Mouse (Mus musculus) hindbrain, embryonic 12.5 days (tissue): ENCODE measurements around the gene Pafah1b3. TPM values are rescaled to one million over a fixed set of nuclear protein-coding genes. Genes with fewer than 3 reads are reported as not detected.
"Not testable (repeated sequence)": the region's sequence is repeated elsewhere in the genome, so short reads cannot be mapped to it uniquely, and the experiment has no call there.

ENCODE experiments used
- ATAC-seq: fragments of 200-750 bp; cut with Nextera tagmentation; 2 replicates; pipeline ENCODE4 v1.8.0; 2017; ENCODE audit warnings: moderate TSS enrichment; ENCODE audit not compliant: low FRiP score
- H3K27ac ChIP-seq: fragments of 300-500 bp; sonication (generic); 2 replicates; pipeline ENCODE4 v1.5.1; 2016; ENCODE audit warnings: mild to moderate bottlenecking
- H3K27me3 ChIP-seq: fragments of 300-500 bp; sonication (generic); 2 replicates; pipeline ENCODE4 v1.6.1; 2016; ENCODE audit warnings: mild to moderate bottlenecking
- H3K36me3 ChIP-seq: fragments of 300-500 bp; sonication (generic); 2 replicates; pipeline ENCODE4 v1.6.1; 2016; ENCODE audit warnings: mild to moderate bottlenecking
- H3K4me1 ChIP-seq: fragments of 300-500 bp; sonication (generic); 2 replicates; pipeline ENCODE4 v1.6.1; 2016
- H3K4me2 ChIP-seq: fragments of 300-500 bp; sonication (generic); replicated peaks from 2 replicates; pipeline ENCODE4 v1.6.1; 2016; ENCODE audit warnings: mild to moderate bottlenecking
- H3K4me3 ChIP-seq: fragments of 300-500 bp; sonication (generic); 2 replicates; pipeline ENCODE4 v1.5.1; 2016; ENCODE audit warnings: mild to moderate bottlenecking
- H3K9ac ChIP-seq: fragments of 300-500 bp; sonication (generic); 2 replicates; pipeline ENCODE4 v1.6.1; 2016; ENCODE audit warnings: mild to moderate bottlenecking, moderate library complexity
- H3K9me3 ChIP-seq: fragments of 300-500 bp; sonication (generic); replicated peaks from 2 replicates; pipeline ENCODE4 v1.6.1; 2016; ENCODE audit warnings: mild to moderate bottlenecking
- WGBS: fragments of 180-500 bp; shearing (Covaris S2); methylation state at CpG from one replicate; pipeline ENCODE4 v1.1.7; 2016; 5-methylcytosine and 5-hydroxymethylcytosine counted together
- polyA plus RNA-seq: library from polyadenylated mRNA; unstranded; fragments of >200 nt; fragmentation: Nextera tagmentation; extraction: Ambion mirVana; gene quantifications from 2 replicates; pipeline ENCODE4 v1.2.1, GENCODE M21; 2016

The Pafah1b3 gene
- polyA plus RNA-seq, 1 experiment from 2014 or later, result 405 TPM

DNA sequence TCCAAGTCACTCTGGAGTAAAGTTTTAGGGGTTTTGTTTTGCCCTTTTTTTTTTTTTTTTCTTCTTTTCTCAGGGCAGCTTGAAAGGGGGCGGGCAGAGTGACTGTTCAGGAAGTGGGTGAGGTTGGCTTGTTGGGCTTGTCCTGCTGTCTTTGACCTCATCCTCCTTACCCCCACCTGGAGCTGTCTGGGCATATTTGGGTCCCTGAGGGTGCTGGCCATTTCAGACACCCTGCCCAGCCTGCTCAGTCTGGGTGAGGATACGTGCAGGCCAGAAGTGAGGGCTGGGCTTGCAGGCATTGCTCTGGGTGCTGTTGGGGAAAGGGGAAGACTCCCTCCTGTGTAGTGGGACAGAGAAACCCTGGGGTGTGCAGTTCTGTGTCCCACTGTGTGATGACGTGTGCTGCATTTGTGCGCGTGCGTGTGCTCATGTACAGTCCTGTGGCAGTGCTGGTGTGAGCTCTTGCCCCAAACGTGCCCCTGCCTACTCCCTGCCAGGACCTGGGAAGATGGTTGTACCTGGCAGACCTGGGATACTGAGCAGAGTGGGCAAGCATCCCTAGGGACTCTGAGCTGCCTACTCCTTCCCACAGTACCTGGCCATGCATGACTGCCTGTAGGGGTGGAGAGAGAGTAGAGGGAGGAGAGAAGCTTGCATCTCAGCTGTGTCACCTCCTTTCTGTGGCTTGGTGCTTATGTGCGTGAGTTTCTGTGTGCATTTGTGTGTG lies 28.1 kb downstream of the Pafah1b3 start:
- Histone ChIP-seq H3K9ac (peak overlapping the region; percentile 36; the same call in 1 of the 2 replicates), H3K4me2 (peak overlapping the region; percentile 79), H3K36me3 (peaks cover 35% of the 10 kb centered on the region), H3K9me3 (no peaks in the 10 kb centered on the region), H3K27ac (no peak overlapping the region), H3K4me1 (peaks cover 36% of the 10 kb centered on the region), H3K27me3 (peaks cover 3% of the 10 kb centered on the region; the same call in 1 of the 2 replicates), H3K4me3 (peak overlapping the region; percentile 65)
- no peak for ATAC-seq
- 88% methylated on average over 8 of the region's 8 CpGs for WGBS

DNA sequence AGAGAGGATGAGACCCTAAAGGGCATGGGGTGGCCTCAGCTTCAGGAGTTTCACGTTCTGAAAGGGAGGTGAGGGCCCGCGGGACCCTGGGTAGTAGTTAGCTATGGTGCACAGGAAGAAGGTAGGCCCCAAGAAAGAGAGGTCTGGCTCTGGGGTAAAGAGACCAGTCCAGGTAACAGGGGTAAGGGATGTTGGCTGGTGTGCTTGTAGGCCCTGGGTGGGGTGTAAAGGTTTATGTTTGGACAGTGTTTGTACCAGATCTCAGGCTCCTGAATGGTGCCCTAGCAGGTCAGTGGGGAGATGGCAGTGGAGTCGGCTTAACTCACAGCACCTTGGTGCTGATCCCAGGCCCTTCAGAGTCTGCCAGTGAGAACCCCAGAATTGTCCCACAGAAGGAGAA lies 28.8 kb downstream of the Pafah1b3 start:
- Histone ChIP-seq H3K27me3 (peaks cover 7% of the 10 kb centered on the region; the same call in 1 of the 2 replicates), H3K4me3 (peak overlapping the region; percentile 65), H3K4me1 (peaks cover 29% of the 10 kb centered on the region), H3K27ac (no peak overlapping the region), H3K4me2 (peak overlapping the region; percentile 79), H3K36me3 (peaks cover 34% of the 10 kb centered on the region), H3K9ac (peak overlapping the region; percentile 62), H3K9me3 (no peaks in the 10 kb centered on the region)
- WGBS, result 44% methylated on average over 4 of the region's 4 CpGs
- no peak for ATAC-seq

DNA sequence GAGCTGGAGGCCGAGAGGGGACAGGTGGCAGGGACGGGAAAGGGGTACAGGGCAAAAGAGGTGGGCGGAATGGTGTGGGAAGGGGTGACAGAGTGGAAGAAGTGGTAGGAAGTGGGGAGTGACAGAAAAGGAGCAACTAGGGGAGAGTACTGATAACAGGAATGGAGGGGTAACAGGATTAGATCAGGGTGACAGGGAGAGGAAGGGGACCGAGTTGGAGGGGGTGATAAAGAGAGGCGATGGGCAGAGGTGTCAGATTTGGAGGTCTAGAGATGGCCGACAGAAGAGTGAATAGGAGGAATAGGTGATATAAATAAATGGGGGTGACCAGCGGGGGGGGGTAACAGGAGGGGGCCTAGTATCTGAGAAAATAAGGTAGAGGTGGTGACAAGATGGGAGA lies 29.2 kb downstream of the Pafah1b3 start:
- Histone ChIP-seq H3K4me3 (peak overlapping the region; percentile 65), H3K4me1 (peaks cover 25% of the 10 kb centered on the region), H3K27me3 (peaks cover 7% of the 10 kb centered on the region; the same call in 1 of the 2 replicates), H3K9me3 (no peaks in the 10 kb centered on the region), H3K36me3 (peaks cover 30% of the 10 kb centered on the region), H3K9ac (peak overlapping the region; percentile 62), H3K4me2 (peak overlapping the region; percentile 79), H3K27ac (peak overlapping the region; percentile 79)
- 7% methylated on average over 7 of the region's 7 CpGs for WGBS
- peak; percentile 0; the same call in 1 of the 2 replicates for ATAC-seq

DNA sequence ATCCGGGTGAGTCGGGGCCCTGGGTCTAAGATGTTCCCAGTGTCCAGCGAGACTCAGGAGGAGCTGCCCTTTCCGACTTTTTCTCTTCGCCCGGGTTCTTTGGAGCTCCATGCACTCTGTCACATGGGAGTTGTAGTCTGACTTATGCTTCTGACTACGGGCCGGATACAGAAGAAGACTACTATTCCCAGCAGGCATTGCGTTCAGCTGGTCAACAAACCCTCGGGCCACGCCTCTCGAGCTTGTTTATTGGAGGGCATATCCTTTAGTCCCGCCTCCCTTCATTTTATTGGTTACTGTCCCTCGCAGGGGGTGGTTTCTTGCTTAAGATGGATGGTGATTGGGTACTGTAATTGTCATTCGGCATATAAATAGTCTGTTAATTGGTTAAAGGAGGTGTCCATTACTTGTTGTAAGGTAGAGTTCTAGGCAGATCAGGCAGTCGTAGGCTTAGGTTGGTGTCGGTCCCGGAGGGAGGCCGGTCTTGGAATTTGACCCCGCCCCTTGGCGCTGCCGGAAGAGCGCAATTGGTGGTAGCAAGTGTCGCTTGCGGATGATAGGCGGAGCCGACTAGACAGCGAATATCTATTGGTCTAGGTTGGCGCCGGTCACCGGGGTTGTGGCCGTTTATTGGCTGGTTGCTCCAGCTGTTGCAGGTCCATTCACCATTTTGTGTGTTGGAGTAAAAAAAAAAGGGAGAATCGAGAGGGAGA lies 29.9 kb downstream of the Pafah1b3 start:
- peak overlapping the region; percentile 62 for H3K9ac ChIP-seq
- H3K9me3 ChIP-seq, result no peaks in the 10 kb centered on the region
- under 1% methylated on average over 33 of the region's 33 CpGs for WGBS
- peaks cover 24% of the 10 kb centered on the region for H3K36me3 ChIP-seq
- H3K27me3 ChIP-seq, result peaks cover 7% of the 10 kb centered on the region; the same call in 1 of the 2 replicates
- peaks cover 21% of the 10 kb centered on the region for H3K4me1 ChIP-seq
- peak; percentile 97 for ATAC-seq
- H3K27ac ChIP-seq, result peak overlapping the region; percentile 89
- H3K4me2 ChIP-seq, result peak overlapping the region; percentile 79
- H3K4me3 ChIP-seq, result peak overlapping the region; percentile 65

DNA sequence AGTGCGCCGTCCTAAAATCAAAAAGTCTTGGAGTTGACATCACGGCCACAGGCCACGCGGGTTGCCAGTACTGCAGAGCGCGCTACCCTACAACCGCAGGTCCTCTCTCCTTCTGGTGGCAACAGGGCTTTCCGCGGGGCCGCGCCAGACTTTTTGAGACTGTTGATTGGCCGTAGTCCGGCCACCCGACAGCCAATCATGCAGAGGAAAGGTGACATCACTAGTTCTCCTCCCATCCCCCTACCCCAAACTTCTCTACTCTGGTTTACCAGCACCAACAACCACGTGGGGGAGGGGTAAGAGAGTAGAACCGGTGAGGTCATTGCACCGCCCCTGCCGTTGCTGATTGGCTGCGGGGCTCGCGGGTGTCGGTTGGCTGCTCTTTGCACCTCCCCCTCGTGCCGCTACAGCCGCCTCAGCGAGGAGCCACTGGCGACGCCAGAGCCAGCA lies 30.5 kb downstream of the Pafah1b3 start, which contains the start of gene Cic:
Gene Cic (plus strand): TSS at position 404 of the 450 bp plus-strand sequence.
- Histone ChIP-seq H3K9ac (peak within 1 kb of the TSS; percentile 62), H3K9me3 (no peaks in the 10 kb centered on the region), H3K27ac (peak within 1 kb of the TSS; percentile 89), H3K4me3 (peak within 1 kb of the TSS; percentile 65), H3K36me3 (peaks cover 18% of the 10 kb centered on the region), H3K4me1 (peaks cover 21% of the 10 kb centered on the region), H3K4me2 (peak within 1 kb of the TSS; percentile 79), H3K27me3 (peaks cover 7% of the 10 kb centered on the region; the same call in 1 of the 2 replicates)
- ATAC-seq, result peak; percentile 89
- WGBS, result under 1% methylated on average over 29 of the region's 29 CpGs

DNA sequence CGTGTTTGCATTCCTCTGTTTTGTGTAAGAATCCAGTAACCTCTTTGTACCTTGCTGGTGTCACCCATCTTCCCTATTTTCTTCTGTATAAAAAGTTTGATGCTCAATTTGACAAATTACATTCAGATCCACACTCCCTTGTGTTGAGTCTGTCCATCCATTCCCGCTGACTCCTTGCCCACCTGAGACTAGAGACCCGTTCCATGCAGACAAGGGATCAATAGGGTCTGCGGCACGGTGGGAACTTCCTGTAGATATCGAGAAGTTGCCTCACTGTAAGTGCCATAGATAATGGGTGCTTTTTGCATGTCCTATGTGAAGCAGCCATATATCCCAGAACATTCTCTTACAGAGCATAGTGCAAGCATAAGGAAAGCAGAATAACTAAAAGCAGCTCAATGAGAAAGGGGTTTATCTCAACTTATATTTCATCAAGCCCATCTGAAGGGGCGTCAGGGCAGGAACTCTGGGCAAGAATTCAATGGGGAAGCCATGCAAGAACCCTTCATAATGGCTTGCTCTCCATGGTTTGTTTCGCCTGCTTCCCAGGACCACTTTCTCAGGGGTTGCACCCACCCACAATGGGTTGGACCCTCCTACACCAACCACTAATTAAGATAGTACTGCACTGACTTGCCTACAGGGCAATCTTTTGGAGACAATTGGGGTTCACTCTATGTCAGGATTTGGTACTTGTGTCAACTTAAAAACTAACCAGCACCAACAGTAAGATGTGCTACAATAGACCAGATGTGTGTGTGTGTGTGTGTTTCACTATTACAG lies 31.4 kb downstream of the Pafah1b3 start:
- WGBS, result 89% methylated on average over 8 of the region's 8 CpGs
- peak overlapping the region; percentile 45 for H3K4me2 ChIP-seq
- ATAC-seq, result no peak
- H3K4me1 ChIP-seq, result peaks cover 21% of the 10 kb centered on the region
- no peaks in the 10 kb centered on the region for H3K9me3 ChIP-seq
- H3K27ac ChIP-seq, result no peak overlapping the region
- peak overlapping the region; percentile 65; the same call in 1 of the 2 replicates for H3K4me3 ChIP-seq
- peaks cover 8% of the 10 kb centered on the region for H3K36me3 ChIP-seq
- peaks cover 7% of the 10 kb centered on the region; the same call in 1 of the 2 replicates for H3K27me3 ChIP-seq
- H3K9ac ChIP-seq, result no peak overlapping the region; the same call in 1 of the 2 replicates

DNA sequence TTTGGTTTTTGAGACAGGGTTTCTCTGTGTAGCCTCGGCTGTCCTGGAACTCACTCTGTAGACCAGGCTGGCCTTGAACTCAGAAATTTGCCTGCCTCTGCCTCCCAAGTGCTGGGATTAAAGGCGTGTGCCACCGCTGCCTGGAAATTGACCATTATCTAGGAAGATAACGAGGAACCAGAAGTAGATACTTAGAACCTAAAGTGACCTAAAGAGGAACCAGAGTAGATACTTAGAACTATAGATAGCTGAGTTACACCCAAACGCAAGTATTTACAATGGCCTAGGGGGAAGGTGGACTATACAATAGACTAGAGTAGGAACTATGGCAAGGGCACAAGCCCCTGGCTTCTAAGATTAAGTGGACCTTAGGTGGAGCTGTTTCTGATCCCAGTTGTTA lies 32.0 kb downstream of the Pafah1b3 start:
- not testable (repeated sequence) for H3K4me3 ChIP-seq, ATAC-seq, H3K27ac ChIP-seq, H3K9me3 ChIP-seq, H3K4me2 ChIP-seq, H3K9ac ChIP-seq, H3K36me3 ChIP-seq, H3K27me3 ChIP-seq
- WGBS, result 91% methylated on average over 5 of the region's 5 CpGs
- H3K4me1 ChIP-seq, result peaks cover 21% of the 10 kb centered on the region

DNA sequence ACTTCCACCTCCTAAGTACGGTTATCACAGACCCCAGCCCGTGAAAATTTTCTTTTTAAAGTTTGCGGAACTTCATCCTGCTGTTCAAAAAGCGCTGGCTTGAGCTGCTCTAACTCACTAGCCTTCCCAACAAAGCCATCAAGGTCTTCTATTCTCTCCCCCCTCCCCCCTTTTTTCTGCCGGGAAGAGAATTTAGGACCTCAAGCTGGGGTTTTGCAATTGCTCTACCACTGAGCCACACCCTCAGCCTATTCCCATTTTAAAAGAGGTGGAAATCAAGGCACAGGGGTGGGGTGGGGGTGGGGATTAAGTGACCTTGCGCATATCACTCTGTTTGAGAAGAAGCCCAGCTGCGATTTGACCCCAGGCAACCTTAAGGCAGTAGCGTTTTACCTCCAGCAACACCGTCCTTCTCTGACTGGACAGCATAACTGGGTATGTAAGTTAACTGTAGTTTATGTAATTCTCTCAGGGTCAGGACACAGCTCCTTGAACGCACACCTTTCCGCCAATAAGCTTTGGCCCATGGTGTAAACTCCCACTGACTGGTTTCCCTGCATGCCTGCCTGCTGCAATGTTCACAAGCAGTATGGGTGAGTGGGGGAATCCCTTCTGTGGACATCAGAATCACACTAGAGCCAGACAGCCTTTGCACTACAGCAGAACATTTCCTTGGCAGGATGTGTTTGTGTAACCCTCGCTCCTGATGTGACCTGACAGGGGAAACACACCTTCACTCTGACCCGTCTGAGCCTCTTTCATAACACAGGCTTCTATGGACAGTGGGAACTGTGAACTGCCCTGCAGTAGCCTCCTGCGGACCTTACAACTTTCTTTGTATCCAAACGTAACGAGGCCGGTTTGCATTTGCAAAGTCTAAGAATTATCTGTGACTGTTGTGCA lies 33.6 kb downstream of the Pafah1b3 start:
- ATAC-seq, result no peak
- Histone ChIP-seq H3K4me1 (peaks cover 9% of the 10 kb centered on the region), H3K36me3 (no peaks in the 10 kb centered on the region), H3K27ac (no peak overlapping the region), H3K9ac (no peak overlapping the region), H3K4me3 (no peak overlapping the region), H3K4me2 (no peak overlapping the region), H3K27me3 (peaks cover 7% of the 10 kb centered on the region; the same call in 1 of the 2 replicates), H3K9me3 (no peaks in the 10 kb centered on the region)
- WGBS, result 23% methylated on average over 17 of the region's 17 CpGs

DNA sequence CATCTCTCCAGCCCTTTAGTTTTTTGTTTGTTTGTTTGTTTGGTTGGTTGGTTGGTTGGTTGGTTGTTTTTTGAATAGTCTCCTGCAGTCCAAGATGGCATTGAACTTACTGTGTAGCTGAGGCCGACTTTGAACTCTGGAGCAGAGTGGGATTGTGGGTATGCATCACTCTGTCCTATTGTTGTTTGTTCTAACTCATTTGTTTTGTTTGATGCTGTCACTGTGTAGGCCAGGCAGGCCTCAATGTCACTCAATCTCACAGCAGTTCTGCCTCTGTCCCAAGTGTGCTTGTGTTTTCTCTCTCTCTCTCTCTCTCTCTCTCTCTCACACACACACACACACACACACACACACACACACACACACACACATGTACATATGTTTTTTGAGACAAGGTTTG lies 35.9 kb downstream of the Pafah1b3 start:
- WGBS, result 79% methylated on average over 1 of the region's 1 CpGs
- Histone ChIP-seq H3K4me1 (peaks cover 2% of the 10 kb centered on the region), H3K9me3 (no peaks in the 10 kb centered on the region), H3K36me3 (no peaks in the 10 kb centered on the region), H3K9ac (no peak overlapping the region), H3K27me3 (peaks cover 7% of the 10 kb centered on the region; the same call in 1 of the 2 replicates), H3K27ac (no peak overlapping the region), H3K4me2 (no peak overlapping the region), H3K4me3 (no peak overlapping the region)
- no peak for ATAC-seq

DNA sequence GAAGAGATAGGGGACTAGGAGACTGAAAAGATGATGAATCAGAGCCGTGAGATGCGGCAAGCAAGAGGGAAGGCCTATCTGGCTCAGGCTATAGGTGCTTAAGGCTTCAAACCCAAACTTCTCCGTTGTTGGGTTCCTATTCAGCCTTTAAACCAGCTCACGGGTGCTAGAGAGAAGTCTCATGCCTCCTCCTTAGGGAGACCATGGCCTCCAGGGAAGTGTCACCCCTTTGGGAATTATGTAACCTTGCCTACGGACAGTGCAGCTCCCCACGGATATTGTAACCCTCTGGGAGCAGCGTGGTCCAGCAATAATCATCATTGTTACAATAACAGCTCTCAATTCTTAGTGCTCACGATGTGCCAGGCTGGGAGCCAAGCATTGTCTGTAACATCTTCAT lies 46.0 kb downstream of the Pafah1b3 start:
- Histone ChIP-seq H3K4me3 (peak overlapping the region; percentile 82; the same call in 1 of the 2 replicates), H3K9me3 (no peaks in the 10 kb centered on the region)
- no peak for ATAC-seq

More for the DNA sequence above, 46.0 kb downstream of the Pafah1b3 start:
- Histone ChIP-seq H3K27ac (peak overlapping the region; percentile 91), H3K9ac (peak overlapping the region; percentile 87), H3K4me1 (peaks cover 38% of the 10 kb centered on the region), H3K4me2 (peak overlapping the region; percentile 98), H3K27me3 (no peaks in the 10 kb centered on the region), H3K36me3 (no peaks in the 10 kb centered on the region)
- 19% methylated on average over 8 of the region's 8 CpGs for WGBS
